Mouse (Mus musculus) left cerebral cortex, adult 18-20 months (tissue): ENCODE measurements around the gene Insig2. TPM values are rescaled to one million over a fixed set of nuclear protein-coding genes. Genes with fewer than 3 reads are reported as not detected.

ENCODE experiments used
- DNase-seq, 2 experiments: peaks; one replicate each; pipeline ENCODE4 v3.0.0; 2021 to 2022; ENCODE audit warnings: low spot score in 2 of 2, mixed read lengths in 1 of 2
- long read RNA-seq, 2 experiments: library from polyadenylated mRNA; stranded (forward); transcript quantifications; one replicate each; pipeline ENCODE4 v2.0.0; 2021
- total RNA-seq, 2 experiments: library from RNA; stranded (reverse); gene quantifications; 2 replicates each; pipeline ENCODE4 v1.2.3; 2021

Gene Insig2
- 10 to 100 TPM; 58.3 to 68.1 TPM for total RNA-seq
- long read RNA-seq, experiment 1, transcript Insig2-201 (6 exons, 2,697 nt), result major isoform, 83 of 107 reads
- long read RNA-seq, experiment 1, partial matches to known transcripts, result 2 of 107 reads
- long read RNA-seq, experiment 1, other reads (novel, unspliced or antisense), result 20 of 107 reads
- long read RNA-seq, experiment 2, transcript Insig2-201 (6 exons, 2,697 nt), result major isoform, 44 of 64 reads
- long read RNA-seq, experiment 2, partial matches to known transcripts, result 0 of 64 reads
- long read RNA-seq, experiment 2, other reads (novel, unspliced or antisense), result 19 of 64 reads

GRCm38 (mm10) chr1:121332485-121332884 is at the start of gene Insig2:
TSS of gene Insig2 (minus strand) at chr1:121332589.
- no peak for DNase-seq

GRCm38 (mm10) chr1:121381562-121381961 is 49.2 kb upstream of the Insig2 start:
- DNase-seq, result no peak

GRCm38 (mm10) chr1:121380033-121380432 is 47.6 kb upstream of the Insig2 start:
- no peak for DNase-seq

GRCm38 (mm10) chr1:121377901-121378300 is 45.5 kb upstream of the Insig2 start:
- DNase-seq, result no peak

- no peak for DNase-seq
These were observed 45.0 kb upstream of the Insig2 start for GRCm38 (mm10) chr1:121377410-121377809.

GRCm38 (mm10) chr1:121373631-121374030 is 41.2 kb upstream of the Insig2 start:
- no peak for DNase-seq

GRCm38 (mm10) chr1:121372656-121373055 is 40.3 kb upstream of the Insig2 start:
- DNase-seq, result no peak

GRCm38 (mm10) chr1:121371449-121371848 is 39.1 kb upstream of the Insig2 start:
- no peak for DNase-seq

GRCm38 (mm10) chr1:121367257-121367656 is 34.9 kb upstream of the Insig2 start:
- DNase-seq, result no peak

- no peak for DNase-seq
These were observed 28.2 kb upstream of the Insig2 start for GRCm38 (mm10) chr1:121360561-121360960.

- no peak for DNase-seq
These were observed 27.3 kb upstream of the Insig2 start for GRCm38 (mm10) chr1:121359680-121360079.

GRCm38 (mm10) chr1:121353779-121354178 is 21.4 kb upstream of the Insig2 start:
- no peak for DNase-seq

GRCm38 (mm10) chr1:121351037-121351436 is 18.6 kb upstream of the Insig2 start:
- DNase-seq, result no peak

- DNase-seq, result no peak
These were observed 18.2 kb upstream of the Insig2 start for GRCm38 (mm10) chr1:121350616-121351015.

- no peak for DNase-seq
These were observed 16.8 kb upstream of the Insig2 start for GRCm38 (mm10) chr1:121348875-121349847.

- no peak for DNase-seq
These were observed 11.6 kb upstream of the Insig2 start for GRCm38 (mm10) chr1:121343966-121344365.

- DNase-seq, result no peak
These were observed 3.4 kb upstream of the Insig2 start for GRCm38 (mm10) chr1:121335789-121336188.

GRCm38 (mm10) chr1:121333986-121334703 is 1.8 kb upstream of the Insig2 start:
- DNase-seq, result no peak

GRCm38 (mm10) chr1:121330621-121331020 is 1.8 kb downstream of the Insig2 start:
- DNase-seq, result no peak

- DNase-seq, result no peak
These were observed 3.0 kb downstream of the Insig2 start for GRCm38 (mm10) chr1:121329391-121329790.

GRCm38 (mm10) chr1:121328193-121328555 is 4.2 kb downstream of the Insig2 start:
- no peak for DNase-seq
